Mouse (Mus musculus) kidney, adult 2 months (tissue): ENCODE data around the gene Slc15a4. TPM values are rescaled to one million over a fixed set of nuclear protein-coding genes. Genes with fewer than 3 reads are reported as not detected.

Experiments used
- DNase-seq: peaks from one replicate; pipeline ENCODE4 v3.0.0; 2021
- H3K27ac ChIP-seq: fragments of 200-500 bp; 2 replicates; pipeline ENCODE4 v1.5.1; 2012; ENCODE audit warnings: low read depth, low read length, control low read depth, inconsistent platforms; ENCODE audit not compliant: insufficient read depth
- H3K27me3 ChIP-seq: fragments of 200-500 bp; replicated peaks from 2 replicates; pipeline ENCODE4 v1.6.1; 2012; ENCODE audit warnings: mild to moderate bottlenecking, moderate library complexity, low read length, inconsistent platforms; ENCODE audit not compliant: control insufficient read depth, insufficient read depth
- H3K36me3 ChIP-seq: fragments of 200-500 bp; 2 replicates; pipeline ENCODE4 v1.6.1; 2012; ENCODE audit warnings: mild to moderate bottlenecking, moderate library complexity, low read length, inconsistent platforms; ENCODE audit not compliant: control insufficient read depth, insufficient read depth
- H3K4me1 ChIP-seq: fragments of 200-500 bp; 2 replicates; pipeline ENCODE4 v1.6.1; 2011; ENCODE audit warnings: low read length; ENCODE audit not compliant: control insufficient read depth, insufficient read depth
- H3K4me3 ChIP-seq: fragments of 200-500 bp; 2 replicates; pipeline ENCODE4 v1.5.1; 2011; ENCODE audit warnings: mild to moderate bottlenecking, low read depth, low read length, control low read depth; ENCODE audit not compliant: insufficient read depth
- CTCF ChIP-seq: fragments of 200-500 bp; conservative IDR thresholded peaks from 2 replicates; pipeline ENCODE4 v1.5.1; 2011; ENCODE audit warnings: low read depth, mild to moderate bottlenecking, control low read depth, low read length, moderate library complexity, mixed read lengths; ENCODE audit not compliant: insufficient read depth, insufficient read length
- POLR2A ChIP-seq: fragments of 200-500 bp; IDR thresholded peaks from one replicate; pipeline ENCODE4 v1.6.1; 2011; ENCODE audit warnings: low read depth, low read length, control low read depth
- WGBS: fragments of 180-500 bp; shearing (Covaris S2); methylation state at CpG from one replicate; pipeline ENCODE4 v1.1.7; 2018; 5-methylcytosine and 5-hydroxymethylcytosine counted together
- polyA plus RNA-seq: library from polyadenylated mRNA; depleted of rRNA; stranded (reverse); fragments of >200 nt; gene quantifications from 2 replicates; pipeline ENCODE4 v1.2.3, GENCODE M21; 2012

The Slc15a4 gene
- polyA plus RNA-seq, 1 experiment: 20.6 TPM

- no peaks in the 10 kb centered on the region for H3K36me3 ChIP-seq
- no peak overlapping the region for H3K27ac ChIP-seq
- peaks cover 3% of the 10 kb centered on the region for H3K4me1 ChIP-seq
- no peaks in the 10 kb centered on the region for H3K27me3 ChIP-seq
- no peak overlapping the region for H3K4me3 ChIP-seq
- WGBS: 78% methylated on average over 10 of the region's 10 CpGs
- TF ChIP-seq CTCF (no peak), POLR2A (no peak)
- DNase-seq: no peak
Observed at GRCm38 (mm10) chr5:127621108-127621507, 11.6 kb downstream of the Slc15a4 start.

GRCm38 (mm10) chr5:127620371-127620770 is 12.3 kb downstream of the Slc15a4 start:
- H3K27me3 ChIP-seq: no peaks in the 10 kb centered on the region

GRCm38 (mm10) chr5:127618834-127619233 is 13.9 kb downstream of the Slc15a4 start:
- Histone ChIP-seq H3K4me1 (peaks cover 10% of the 10 kb centered on the region), H3K27ac (no peak overlapping the region), H3K36me3 (no peaks in the 10 kb centered on the region), H3K27me3 (no peaks in the 10 kb centered on the region), H3K4me3 (no peak overlapping the region)
- no peak for DNase-seq
- TF ChIP-seq POLR2A (no peak), CTCF (no peak)
- WGBS: 64% methylated on average over 3 of the region's 3 CpGs

More at GRCm38 (mm10) chr5:127620371-127620770, 12.3 kb downstream of the Slc15a4 start:
- WGBS: 83% methylated on average over 8 of the region's 8 CpGs
- Histone ChIP-seq H3K4me1 (peaks cover 10% of the 10 kb centered on the region), H3K36me3 (no peaks in the 10 kb centered on the region), H3K27ac (no peak overlapping the region), H3K4me3 (no peak overlapping the region)
- TF ChIP-seq POLR2A (no peak), CTCF (no peak)
- no peak for DNase-seq

- peak; percentile 99 for DNase-seq
- no peaks in the 10 kb centered on the region for H3K27me3 ChIP-seq
- H3K27ac ChIP-seq: peak overlapping the region; percentile 58
- peak overlapping the region; percentile 91 for H3K4me3 ChIP-seq
- peaks cover 12% of the 10 kb centered on the region for H3K4me1 ChIP-seq
- H3K36me3 ChIP-seq: no peaks in the 10 kb centered on the region
- no peak for TF ChIP-seq CTCF
- WGBS: 1% methylated on average over 90 of the region's 91 CpGs
Observed at GRCm38 (mm10) chr5:127616884-127617635, 15.6 kb downstream of the Slc15a4 start.

GRCm38 (mm10) chr5:127616151-127616550 is 16.5 kb downstream of the Slc15a4 start:
- H3K27me3 ChIP-seq: no peaks in the 10 kb centered on the region
- DNase-seq: no peak
- TF ChIP-seq POLR2A (no peak), CTCF (no peak)
- peaks cover 17% of the 10 kb centered on the region for H3K4me1 ChIP-seq
- WGBS: 8% methylated on average over 5 of the region's 5 CpGs
- H3K4me3 ChIP-seq: peak overlapping the region; percentile 91
- no peaks in the 10 kb centered on the region for H3K36me3 ChIP-seq
- H3K27ac ChIP-seq: no peak overlapping the region

- Histone ChIP-seq H3K4me3 (peak overlapping the region; percentile 6; the same call in 1 of the 2 replicates), H3K27ac (no peak overlapping the region), H3K36me3 (no peaks in the 10 kb centered on the region), H3K4me1 (peaks cover 24% of the 10 kb centered on the region), H3K27me3 (no peaks in the 10 kb centered on the region)
- DNase-seq: no peak
- 76% methylated on average over 3 of the region's 3 CpGs for WGBS
- TF ChIP-seq CTCF (no peak), POLR2A (no peak)
Observed at GRCm38 (mm10) chr5:127615459-127615858, 17.2 kb downstream of the Slc15a4 start.

GRCm38 (mm10) chr5:127612397-127612796 is 20.3 kb downstream of the Slc15a4 start:
- Histone ChIP-seq H3K27ac (no peak overlapping the region), H3K36me3 (no peaks in the 10 kb centered on the region), H3K4me1 (peaks cover 26% of the 10 kb centered on the region), H3K27me3 (no peaks in the 10 kb centered on the region), H3K4me3 (no peak overlapping the region)
- no peak for DNase-seq
- TF ChIP-seq POLR2A: no peak
- 95% methylated on average over 6 of the region's 6 CpGs for WGBS
